ENCODE assay signal across 10 mouse cellular contexts in the genomic region with DNA sequence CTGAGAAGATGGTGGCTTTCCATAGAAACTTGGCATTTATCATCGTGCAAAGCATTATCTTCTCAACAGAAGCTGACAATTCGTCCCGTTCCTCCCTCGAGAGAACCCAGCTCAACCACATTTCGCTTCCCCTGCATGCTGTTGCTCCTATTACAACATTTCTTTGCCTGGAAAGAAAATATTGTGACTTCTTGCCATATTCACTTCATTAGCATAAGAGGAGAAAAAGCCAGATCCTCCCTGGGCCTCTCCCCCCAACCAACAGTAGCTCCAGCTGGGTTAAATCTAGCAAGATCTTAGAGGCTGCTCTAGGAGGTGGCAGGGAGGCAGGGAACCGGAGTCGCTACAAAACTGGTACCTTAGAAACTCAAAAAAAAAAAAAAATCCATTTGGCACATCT.
DNase-seq lines count a peak whose midpoint lies in the region; ATAC-seq and TF ChIP-seq lines count a peak whose summit lies in the region.
"Had no signal": no experiment of that assay in that cellular context is flagged by ENCODE, and none has a peak within 500 bp of the region (broad histone marks: within the 10 kb centered on the region; RNA-seq: fewer than 3 reads in every experiment).

No protein-coding gene starts in this region.

- ATAC-seq in heart, embryonic 12.5 days (ENCODE audit: insufficient number of reproducible peaks, low FRiP score), result no peak
- no peak for ATAC-seq in midbrain, embryonic 11.5 days (ENCODE audit: low FRiP score)
- ATAC-seq in forebrain, embryonic 16.5 days, result peak; percentile 57
- no peak for ATAC-seq in midbrain, postnatal 0 days (ENCODE audit: low FRiP score)
- ATAC-seq: Patski had no signal

- WGBS in heart, embryonic 12.5 days, result 54% methylated on average over 7 of the region's 7 CpGs
- 82% methylated on average over 7 of the region's 7 CpGs for WGBS in midbrain, embryonic 10.5 days
- 78% methylated on average over 7 of the region's 7 CpGs for WGBS in midbrain, embryonic 11.5 days
- WGBS in forebrain, embryonic 16.5 days, result 25% methylated on average over 7 of the region's 7 CpGs
- 50% methylated on average over 7 of the region's 7 CpGs for WGBS in midbrain, postnatal 0 days

- peak overlapping the region; percentile 56 for H3K27ac ChIP-seq in heart, embryonic 12.5 days (ENCODE audit: poor library complexity, severe bottlenecking)
- H3K27ac ChIP-seq in midbrain, embryonic 10.5 days (replicated peaks), result peak overlapping the region; percentile 70
- no peak overlapping the region for H3K27ac ChIP-seq in midbrain, embryonic 11.5 days (ENCODE audit: low read depth, low read length)
- H3K27ac ChIP-seq in forebrain, embryonic 16.5 days (ENCODE audit: low read length), result no peak overlapping the region
- peak overlapping the region; percentile 65; the same call in 1 of the 2 replicates for H3K27ac ChIP-seq in midbrain, postnatal 0 days (ENCODE audit: low read depth, low read length)

- intact Hi-C loops in heart, postnatal 36 days (cut with DNase I), result no loop called here

- H3K9me3 ChIP-seq in heart, embryonic 12.5 days (replicated peaks), result no peaks in the 10 kb centered on the region
- H3K9me3 ChIP-seq in midbrain, embryonic 10.5 days (replicated peaks), result no peaks in the 10 kb centered on the region
- H3K9me3 ChIP-seq in midbrain, embryonic 11.5 days (ENCODE audit: control insufficient read depth, low read length), result no peaks in the 10 kb centered on the region
- no peaks in the 10 kb centered on the region for H3K9me3 ChIP-seq in forebrain, embryonic 16.5 days (ENCODE audit: control insufficient read depth, low read length)
- no peaks in the 10 kb centered on the region for H3K9me3 ChIP-seq in midbrain, postnatal 0 days (ENCODE audit: low read length)

- H3K4me1 ChIP-seq in heart, embryonic 12.5 days (replicated peaks), result peaks cover 77% of the 10 kb centered on the region
- H3K4me1 ChIP-seq in midbrain, embryonic 10.5 days, result peaks cover 94% of the 10 kb centered on the region
- H3K4me1 ChIP-seq in midbrain, embryonic 11.5 days (ENCODE audit: control insufficient read depth, insufficient read depth, low read length), result peaks cover 51% of the 10 kb centered on the region
- peaks cover 68% of the 10 kb centered on the region for H3K4me1 ChIP-seq in forebrain, embryonic 16.5 days (replicated peaks; ENCODE audit: control insufficient read depth, insufficient read depth, low read length)
- H3K4me1 ChIP-seq in midbrain, postnatal 0 days (ENCODE audit: insufficient read depth, low read length), result peaks cover 18% of the 10 kb centered on the region

- H3K27me3 ChIP-seq in heart, embryonic 12.5 days (replicated peaks), result no peaks in the 10 kb centered on the region
- H3K27me3 ChIP-seq in midbrain, embryonic 10.5 days (ENCODE audit: low read depth, poor library complexity, severe bottlenecking), result no peaks in the 10 kb centered on the region
- H3K27me3 ChIP-seq in midbrain, embryonic 11.5 days (ENCODE audit: control insufficient read depth, insufficient read depth, low read length), result no peaks in the 10 kb centered on the region
- no peaks in the 10 kb centered on the region for H3K27me3 ChIP-seq in forebrain, embryonic 16.5 days (replicated peaks; ENCODE audit: control insufficient read depth, insufficient read depth, low read length)
- no peaks in the 10 kb centered on the region for H3K27me3 ChIP-seq in midbrain, postnatal 0 days (ENCODE audit: insufficient read depth, low read length)
- H3K27me3 ChIP-seq: Patski had no signal

- H3K4me2 ChIP-seq in heart, embryonic 12.5 days, result no peak overlapping the region
- H3K4me2 ChIP-seq in midbrain, embryonic 11.5 days, result no peak overlapping the region
- peak overlapping the region; percentile 10; the same call in 1 of the 2 replicates for H3K4me2 ChIP-seq in forebrain, embryonic 16.5 days (ENCODE audit: low read length)
- H3K4me2 ChIP-seq in midbrain, postnatal 0 days (ENCODE audit: low read depth, low read length, poor library complexity, severe bottlenecking), result no peak overlapping the region

- no peak overlapping the region; the same call in 1 of the 2 replicates for H3K9ac ChIP-seq in heart, embryonic 12.5 days
- no peak overlapping the region for H3K9ac ChIP-seq in midbrain, embryonic 11.5 days (ENCODE audit: low read length)
- H3K9ac ChIP-seq in forebrain, embryonic 16.5 days (replicated peaks; ENCODE audit: low read depth, low read length), result no peak overlapping the region
- H3K9ac ChIP-seq in midbrain, postnatal 0 days (replicated peaks; ENCODE audit: low read length, poor library complexity, severe bottlenecking), result no peak overlapping the region

- DNase-seq in heart, postnatal 36 days, result no peak
- DNase-seq in midbrain, embryonic 10.5 days (ENCODE audit: low spot score), result no peak
- DNase-seq in midbrain, embryonic 11.5 days (ENCODE audit: low spot score, missing footprints), result no peak
- DNase-seq in midbrain, postnatal 0 days (ENCODE audit: low spot score), result no peak
- DNase-seq in embryo, embryonic 10 days (ENCODE audit: low spot score), result no peak
- no peak for DNase-seq in thymus, postnatal 4 days
- DNase-seq: B cell, adult 2 months had no signal

- peaks cover 8% of the 10 kb centered on the region; the same call in 1 of the 2 replicates for H3K36me3 ChIP-seq in heart, embryonic 12.5 days
- H3K36me3 ChIP-seq in midbrain, embryonic 10.5 days, result peaks cover 53% of the 10 kb centered on the region
- H3K36me3 ChIP-seq in midbrain, embryonic 11.5 days (ENCODE audit: control insufficient read depth, insufficient read depth, low read length), result no peaks in the 10 kb centered on the region
- H3K36me3 ChIP-seq in forebrain, embryonic 16.5 days (ENCODE audit: control insufficient read depth, insufficient read depth), result no peaks in the 10 kb centered on the region
- H3K36me3 ChIP-seq in midbrain, postnatal 0 days (ENCODE audit: insufficient read depth, low read length), result no peaks in the 10 kb centered on the region

- TF ChIP-seq CTCF in midbrain, postnatal 0 days (IDR thresholded peaks at IDR 0.05), result no peak

- H3K4me3 ChIP-seq in heart, embryonic 12.5 days, result no peak overlapping the region
- no peak overlapping the region for H3K4me3 ChIP-seq in midbrain, embryonic 10.5 days
- no peak overlapping the region for H3K4me3 ChIP-seq in midbrain, embryonic 11.5 days (ENCODE audit: low read depth, low read length)
- H3K4me3 ChIP-seq in forebrain, embryonic 16.5 days (replicated peaks; ENCODE audit: low read length), result no peak overlapping the region
- H3K4me3 ChIP-seq in midbrain, postnatal 0 days (ENCODE audit: low read depth, low read length), result no peak overlapping the region

Comparison
In these comparisons a context has a peak if more than half of its experiments do, and no peak if none do; other contexts are left out.
1. H3K27ac ChIP-seq: peak in heart, embryonic 12.5 days (single experiment), midbrain, embryonic 10.5 days (single experiment) and midbrain, postnatal 0 days (single experiment); none in midbrain, embryonic 11.5 days (single experiment) and forebrain, embryonic 16.5 days (single experiment).